Comparison of ENCODE assay signal across 21 mouse cellular contexts in the genomic region with DNA sequence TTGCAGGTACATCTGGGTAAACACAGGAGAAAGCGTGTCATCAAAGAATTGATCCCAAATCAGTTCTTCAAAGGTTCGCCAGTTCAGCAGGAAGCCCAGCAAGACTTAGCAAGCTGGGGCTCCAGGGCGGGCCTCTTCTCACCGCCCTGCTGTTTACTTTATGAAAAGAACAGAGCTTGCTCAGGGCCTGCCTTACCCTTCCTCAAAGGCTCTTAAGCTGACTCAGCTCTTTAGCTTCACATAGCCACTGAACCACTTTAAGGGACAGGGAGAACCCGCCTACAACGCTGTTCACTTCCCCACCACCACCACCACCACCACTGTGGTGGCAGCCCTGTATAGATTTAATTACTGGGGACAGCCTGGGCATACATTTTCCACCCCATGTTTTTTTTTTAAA.
A peak's percentile ranks its signal among the peaks of the same experiment; 100 is the strongest.
DNase-seq lines count a peak whose midpoint lies in the region; ATAC-seq and TF ChIP-seq lines count a peak whose summit lies in the region.
"Had no signal": no experiment of that assay in that cellular context is flagged by ENCODE, and none has a peak within 500 bp of the region (broad histone marks: within the 10 kb centered on the region; RNA-seq: fewer than 3 reads in every experiment).

No protein-coding gene starts in this region.

- no peak overlapping the region for H3K27ac ChIP-seq in lung, embryonic 14.5 days (ENCODE audit: low read depth)
- no peak overlapping the region for H3K27ac ChIP-seq in liver, embryonic 12.5 days
- no peak overlapping the region for H3K27ac ChIP-seq in forebrain, embryonic 11.5 days (ENCODE audit: low read depth, low read length)
- H3K27ac ChIP-seq: forebrain, embryonic 12.5 days; heart, embryonic 10.5 days; hindbrain, embryonic 13.5 days; midbrain, embryonic 10.5 days; neural tube, embryonic 12.5 days had no signal

- H3K9ac ChIP-seq in lung, embryonic 14.5 days = no peak overlapping the region
- no peak overlapping the region for H3K9ac ChIP-seq in liver, embryonic 12.5 days
- H3K9ac ChIP-seq in forebrain, embryonic 11.5 days (ENCODE audit: low read length) = no peak overlapping the region
- H3K9ac ChIP-seq: forebrain, embryonic 12.5 days; hindbrain, embryonic 13.5 days; neural tube, embryonic 12.5 days had no signal

- H3K9me3 ChIP-seq in lung, embryonic 14.5 days (ENCODE audit: low read depth, low read length) = no peaks in the 10 kb centered on the region
- H3K9me3 ChIP-seq in liver, embryonic 12.5 days (replicated peaks) = no peaks in the 10 kb centered on the region
- H3K9me3 ChIP-seq in forebrain, embryonic 11.5 days (ENCODE audit: control insufficient read depth, low read length) = no peaks in the 10 kb centered on the region
- H3K9me3 ChIP-seq: forebrain, embryonic 12.5 days; heart, embryonic 10.5 days; hindbrain, embryonic 13.5 days; midbrain, embryonic 10.5 days; neural tube, embryonic 12.5 days had no signal

- WGBS in lung, embryonic 14.5 days = 21% methylated on average over 6 of the region's 6 CpGs
- WGBS in lung, adult 2 months = 28% methylated on average over 6 of the region's 6 CpGs
- WGBS in liver, embryonic 12.5 days (ENCODE audit: insufficient replicate concordance) = 44% methylated on average over 6 of the region's 6 CpGs
- WGBS in forebrain, embryonic 11.5 days = 29% methylated on average over 6 of the region's 6 CpGs

- ATAC-seq in lung, embryonic 14.5 days (ENCODE audit: insufficient read depth) = peak; percentile 70; the same call in 1 of the 2 replicates
- ATAC-seq in hematopoietic stem cell, adult 5-6 weeks (replicated peaks in 1 of 2; ENCODE audit: insufficient read depth in 1 of 2, low FRiP score in 2 of 2, low TSS enrichment in 1 of 2, low read depth in 1 of 2, poor library complexity in 2 of 2, severe bottlenecking in 2 of 2) = peak; percentile 71 to 89
- ATAC-seq in megakaryocyte progenitor cell, adult 5-6 weeks (replicated peaks; ENCODE audit: poor library complexity) = peak; percentile 54; the same call in 1 of the 2 replicates
- no peak for ATAC-seq in liver, embryonic 12.5 days
- ATAC-seq in forebrain, embryonic 11.5 days (replicated peaks; ENCODE audit: low FRiP score) = no peak

- intact Hi-C loops in left cerebral cortex, postnatal 36 days (cut with DNase I) = no loop called here

- peak; percentile 66 for DNase-seq in lung, embryonic 14.5 days
- no peak for DNase-seq in lung, adult 2 months
- DNase-seq in R1 (ENCODE audit: low read depth, low spot score) = peak; percentile 4
- no peak for DNase-seq in left cerebral cortex, postnatal 36 days (ENCODE audit: low spot score in 2 of 2)
- DNase-seq in forebrain, embryonic 11.5 days (ENCODE audit: low spot score) = no peak
- DNase-seq: adrenal gland, adult 8-10 months; cerebellum, postnatal 14 days; gastrocnemius, postnatal 25 days; heart, postnatal 10 days; kidney, adult 9 months; kidney, postnatal 4 days; liver; right cerebral cortex, postnatal 14 days had no signal

- no peak overlapping the region for H3K4me3 ChIP-seq in lung, embryonic 14.5 days (ENCODE audit: low read depth, low read length)
- no peak overlapping the region for H3K4me3 ChIP-seq in lung, adult 2 months (replicated peaks; ENCODE audit: extremely low read depth, low read depth, low read length)
- no peak overlapping the region for H3K4me3 ChIP-seq in liver, embryonic 12.5 days
- H3K4me3 ChIP-seq in forebrain, embryonic 11.5 days (ENCODE audit: low read depth, low read length) = no peak overlapping the region
- H3K4me3 ChIP-seq: forebrain, embryonic 12.5 days; heart, embryonic 10.5 days; hindbrain, embryonic 13.5 days; midbrain, embryonic 10.5 days; neural tube, embryonic 12.5 days had no signal

- no peaks in the 10 kb centered on the region for H3K4me1 ChIP-seq in lung, embryonic 14.5 days (ENCODE audit: insufficient read depth)
- H3K4me1 ChIP-seq in lung, adult 2 months (ENCODE audit: control insufficient read depth, insufficient read depth, low read length) = no peaks in the 10 kb centered on the region
- no peaks in the 10 kb centered on the region for H3K4me1 ChIP-seq in liver, embryonic 12.5 days
- H3K4me1 ChIP-seq in forebrain, embryonic 11.5 days (replicated peaks; ENCODE audit: control insufficient read depth, insufficient read depth, low read length) = 0 out of 2 replicates have a peak, but pooled peaks cover 4% of the 10 kb centered on the region
- H3K4me1 ChIP-seq: forebrain, embryonic 12.5 days; heart, embryonic 10.5 days; hindbrain, embryonic 13.5 days; neural tube, embryonic 12.5 days had no signal

- H3K27me3 ChIP-seq in lung, embryonic 14.5 days (ENCODE audit: insufficient read depth, low read length) = no peaks in the 10 kb centered on the region
- no peaks in the 10 kb centered on the region for H3K27me3 ChIP-seq in liver, embryonic 12.5 days (replicated peaks)
- H3K27me3 ChIP-seq in forebrain, embryonic 11.5 days (ENCODE audit: control insufficient read depth, insufficient read depth, low read length) = no peaks in the 10 kb centered on the region
- H3K27me3 ChIP-seq: forebrain, embryonic 12.5 days; hindbrain, embryonic 13.5 days; neural tube, embryonic 12.5 days had no signal

- no peak for TF ChIP-seq CTCF in lung, embryonic 14.5 days (IDR thresholded peaks at IDR 0.05; ENCODE audit: low read depth)
- no peak for TF ChIP-seq CTCF in lung, adult 2 months (IDR thresholded peaks at IDR 0.05; ENCODE audit: insufficient read depth, low read length)

- no peak for TF ChIP-seq POLR2A in lung, adult 2 months (IDR thresholded peaks at IDR 0.05; ENCODE audit: borderline replicate concordance, extremely low read depth, low read depth, low read length)

- no peak overlapping the region for H3K4me2 ChIP-seq in lung, embryonic 14.5 days
- H3K4me2 ChIP-seq in liver, embryonic 12.5 days = no peak overlapping the region
- H3K4me2 ChIP-seq in forebrain, embryonic 11.5 days (ENCODE audit: low read depth, low read length, severe bottlenecking) = no peak overlapping the region
- H3K4me2 ChIP-seq: forebrain, embryonic 12.5 days; hindbrain, embryonic 13.5 days; neural tube, embryonic 12.5 days had no signal

- H3K36me3 ChIP-seq in lung, embryonic 14.5 days (ENCODE audit: insufficient read depth) = no peaks in the 10 kb centered on the region
- no peaks in the 10 kb centered on the region for H3K36me3 ChIP-seq in liver, embryonic 12.5 days
- H3K36me3 ChIP-seq in forebrain, embryonic 11.5 days (ENCODE audit: control insufficient read depth, insufficient read depth, low read length) = no peaks in the 10 kb centered on the region
- H3K36me3 ChIP-seq: forebrain, embryonic 12.5 days; heart, embryonic 10.5 days; hindbrain, embryonic 13.5 days; midbrain, embryonic 10.5 days; neural tube, embryonic 12.5 days had no signal

Comparison
In these comparisons a context has a peak if more than half of its experiments do, and no peak if none do; other contexts are left out.
1. DNase-seq: peak in lung, embryonic 14.5 days (single experiment) and R1 (single experiment); none in lung, adult 2 months (single experiment), left cerebral cortex, postnatal 36 days (0 of 2) and forebrain, embryonic 11.5 days (single experiment).
2. ATAC-seq: peak in lung, embryonic 14.5 days (single experiment), hematopoietic stem cell, adult 5-6 weeks (2 of 2) and megakaryocyte progenitor cell, adult 5-6 weeks (single experiment); none in liver, embryonic 12.5 days (single experiment) and forebrain, embryonic 11.5 days (single experiment).